Mouse (Mus musculus) layer of hippocampus, postnatal 14 days (tissue): ENCODE data around the gene Lamp2. TPM values are rescaled to one million over a fixed set of nuclear protein-coding genes. Genes with fewer than 3 reads are reported as not detected.
"Not testable (repeated sequence)": the region's sequence is repeated elsewhere in the genome, so short reads cannot be mapped to it uniquely, and the experiment has no call there.

Experiments used
- DNase-seq, 2 experiments: peaks; one replicate each; pipeline ENCODE4 v3.0.0; 2021 to 2022; ENCODE audit warnings: low spot score in 2 of 2, mixed read lengths in 1 of 2
- total RNA-seq, 2 experiments: library from RNA; stranded (reverse); gene quantifications; 2 replicates each; pipeline ENCODE4 v1.2.3; 2021

Lamp2 gene
- total RNA-seq, 2 experiments from 2014 or later = 66.3 to 73.2 TPM

- no peak for DNase-seq
These were observed 26.8 kb downstream of the Lamp2 start for GRCm38 (mm10) chrX:38429455-38429854.

GRCm38 (mm10) chrX:38428818-38429440, 27.3 kb downstream of the Lamp2 start:
- DNase-seq = peak in 1 of 2 experiments; percentile 37

GRCm38 (mm10) chrX:38426043-38426442, 30.2 kb downstream of the Lamp2 start:
- DNase-seq = no peak

GRCm38 (mm10) chrX:38423096-38423495, 33.2 kb downstream of the Lamp2 start:
- no peak for DNase-seq

- DNase-seq = no peak
These were observed 33.9 kb downstream of the Lamp2 start for GRCm38 (mm10) chrX:38422396-38422795.

- peak in 1 of 2 experiments; percentile 24 for DNase-seq
These were observed 52.4 kb downstream of the Lamp2 start for GRCm38 (mm10) chrX:38403879-38404278.

- no peak for DNase-seq
These were observed 53.3 kb downstream of the Lamp2 start for GRCm38 (mm10) chrX:38402981-38403380.

GRCm38 (mm10) chrX:38402004-38402403, 54.2 kb downstream of the Lamp2 start:
- no peak for DNase-seq

GRCm38 (mm10) chrX:38400616-38401015, 55.6 kb downstream of the Lamp2 start:
- no peak for DNase-seq

- DNase-seq = no peak
These were observed 56.6 kb downstream of the Lamp2 start for GRCm38 (mm10) chrX:38399671-38400070.

GRCm38 (mm10) chrX:38373169-38373568, 83.1 kb downstream of the Lamp2 start:
- not testable (repeated sequence) for DNase-seq

- not testable (repeated sequence) for DNase-seq
These were observed 91.6 kb downstream of the Lamp2 start for GRCm38 (mm10) chrX:38364621-38365020.

- DNase-seq = no peak
These were observed 94.2 kb downstream of the Lamp2 start for GRCm38 (mm10) chrX:38362016-38362415.

Other genes starting within 250 kb of the Lamp2 start
- gene Tmem255a, start 204.0 kb downstream of the Lamp2 start, total RNA-seq = 10 to 100 TPM; 15.5 to 18.8 TPM
- not detected for gene Atp1b4, start 140.3 kb downstream of the Lamp2 start, total RNA-seq
- 10 to 100 TPM; 39.5 to 40.4 TPM for gene Cul4b, start 119.7 kb upstream of the Lamp2 start, total RNA-seq
- gene Mcts1, start 144.1 kb upstream of the Lamp2 start, total RNA-seq = 100 to 1,000 TPM in 1 of 2 experiments, 10 to 100 TPM in 1; 86.6 to 103 TPM
- 10 to 100 TPM; 18.0 to 21.4 TPM for gene C1galt1c1, start 178.6 kb upstream of the Lamp2 start, total RNA-seq